Mouse (Mus musculus): ENCODE data around the gene Vac14. TPM values are rescaled to one million over a fixed set of nuclear protein-coding genes. Genes with fewer than 3 reads are reported as not detected.

Gene Vac14
- polyA plus RNA-seq, 1 experiment from 2014 or later = 28.1 TPM

- peak overlapping the region; percentile 88 for H3K27ac ChIP-seq (ENCODE audit: low read length)
- H3K9me3 ChIP-seq (ENCODE audit: control insufficient read depth, low read length) = no peaks in the 10 kb centered on the region
- peak overlapping the region; percentile 94 for H3K9ac ChIP-seq (replicated peaks; ENCODE audit: low read depth, low read length)
- H3K4me3 ChIP-seq (replicated peaks; ENCODE audit: low read length) = peak overlapping the region; percentile 82
- H3K4me1 ChIP-seq (replicated peaks; ENCODE audit: control insufficient read depth, insufficient read depth, low read length) = peaks cover 74% of the 10 kb centered on the region
- peak overlapping the region; percentile 89 for H3K4me2 ChIP-seq (ENCODE audit: low read length)
- peak; percentile 57 for ATAC-seq
- no peaks in the 10 kb centered on the region for H3K36me3 ChIP-seq (ENCODE audit: control insufficient read depth, insufficient read depth)
- under 1% methylated on average over 36 of the region's 59 CpGs for WGBS
- no peaks in the 10 kb centered on the region for H3K27me3 ChIP-seq (replicated peaks; ENCODE audit: control insufficient read depth, insufficient read depth, low read length)
Observed at GRCm38 (mm10) chr8:110721606-110722413, 103.4 kb downstream of the Vac14 start.

- 40% methylated on average over 11 of the region's 11 CpGs for WGBS
- H3K9me3 ChIP-seq (ENCODE audit: control insufficient read depth, low read length) = no peaks in the 10 kb centered on the region
- peak overlapping the region; percentile 82 for H3K4me3 ChIP-seq (replicated peaks; ENCODE audit: low read length)
- ATAC-seq = no peak; the same call in 1 of the 2 replicates
- no peaks in the 10 kb centered on the region for H3K27me3 ChIP-seq (replicated peaks; ENCODE audit: control insufficient read depth, insufficient read depth, low read length)
- H3K9ac ChIP-seq (replicated peaks; ENCODE audit: low read depth, low read length) = peak overlapping the region; percentile 94
- peak overlapping the region; percentile 66 for H3K27ac ChIP-seq (ENCODE audit: low read length)
- H3K36me3 ChIP-seq (ENCODE audit: control insufficient read depth, insufficient read depth) = peaks cover 4% of the 10 kb centered on the region; the same call in 1 of the 2 replicates
- H3K4me2 ChIP-seq (ENCODE audit: low read length) = peak overlapping the region; percentile 89
- peaks cover 74% of the 10 kb centered on the region for H3K4me1 ChIP-seq (replicated peaks; ENCODE audit: control insufficient read depth, insufficient read depth, low read length)
Observed at GRCm38 (mm10) chr8:110722414-110723011, 104.1 kb downstream of the Vac14 start.

- H3K27ac ChIP-seq (ENCODE audit: low read length) = no peak overlapping the region; the same call in 1 of the 2 replicates
- peak overlapping the region; percentile 89 for H3K4me2 ChIP-seq (ENCODE audit: low read length)
- H3K4me3 ChIP-seq (replicated peaks; ENCODE audit: low read length) = no peak overlapping the region
- 88% methylated on average over 3 of the region's 3 CpGs for WGBS
- H3K9me3 ChIP-seq (ENCODE audit: control insufficient read depth, low read length) = no peaks in the 10 kb centered on the region
- H3K9ac ChIP-seq (replicated peaks; ENCODE audit: low read depth, low read length) = no peak overlapping the region; the same call in 1 of the 2 replicates
- peaks cover 16% of the 10 kb centered on the region for H3K36me3 ChIP-seq (ENCODE audit: control insufficient read depth, insufficient read depth)
- no peaks in the 10 kb centered on the region for H3K27me3 ChIP-seq (replicated peaks; ENCODE audit: control insufficient read depth, insufficient read depth, low read length)
- H3K4me1 ChIP-seq (replicated peaks; ENCODE audit: control insufficient read depth, insufficient read depth, low read length) = peaks cover 61% of the 10 kb centered on the region
- no peak for ATAC-seq
Observed at GRCm38 (mm10) chr8:110724493-110724892, 106.1 kb downstream of the Vac14 start.

GRCm38 (mm10) chr8:110725084-110725838, 106.9 kb downstream of the Vac14 start:
- Histone ChIP-seq H3K4me3 (replicated peaks; ENCODE audit: low read length) (no peak overlapping the region), H3K4me2 (ENCODE audit: low read length) (peak overlapping the region; percentile 22; the same call in 1 of the 2 replicates), H3K27ac (ENCODE audit: low read length) (peak overlapping the region; percentile 60), H3K4me1 (replicated peaks; ENCODE audit: control insufficient read depth, insufficient read depth, low read length) (peaks cover 54% of the 10 kb centered on the region), H3K27me3 (replicated peaks; ENCODE audit: control insufficient read depth, insufficient read depth, low read length) (no peaks in the 10 kb centered on the region), H3K9ac (replicated peaks; ENCODE audit: low read depth, low read length) (peak overlapping the region; percentile 32), H3K36me3 (ENCODE audit: control insufficient read depth, insufficient read depth) (peaks cover 24% of the 10 kb centered on the region), H3K9me3 (ENCODE audit: control insufficient read depth, low read length) (no peaks in the 10 kb centered on the region)
- ATAC-seq = no peak
- WGBS = 32% methylated on average over 7 of the region's 7 CpGs

- 6% methylated on average over 18 of the region's 18 CpGs for WGBS
- Histone ChIP-seq H3K9me3 (ENCODE audit: control insufficient read depth, low read length) (no peaks in the 10 kb centered on the region), H3K4me2 (ENCODE audit: low read length) (no peak overlapping the region), H3K9ac (replicated peaks; ENCODE audit: low read depth, low read length) (no peak overlapping the region), H3K4me3 (replicated peaks; ENCODE audit: low read length) (no peak overlapping the region), H3K27me3 (replicated peaks; ENCODE audit: control insufficient read depth, insufficient read depth, low read length) (no peaks in the 10 kb centered on the region), H3K36me3 (ENCODE audit: control insufficient read depth, insufficient read depth) (peaks cover 31% of the 10 kb centered on the region), H3K27ac (ENCODE audit: low read length) (no peak overlapping the region), H3K4me1 (replicated peaks; ENCODE audit: control insufficient read depth, insufficient read depth, low read length) (peaks cover 48% of the 10 kb centered on the region)
- peak; percentile 13 for ATAC-seq
Observed at GRCm38 (mm10) chr8:110726893-110727292, 108.5 kb downstream of the Vac14 start.

- Histone ChIP-seq H3K9ac (replicated peaks; ENCODE audit: low read depth, low read length) (no peak overlapping the region), H3K27ac (ENCODE audit: low read length) (no peak overlapping the region), H3K4me2 (ENCODE audit: low read length) (no peak overlapping the region), H3K4me3 (replicated peaks; ENCODE audit: low read length) (no peak overlapping the region), H3K27me3 (replicated peaks; ENCODE audit: control insufficient read depth, insufficient read depth, low read length) (no peaks in the 10 kb centered on the region), H3K9me3 (ENCODE audit: control insufficient read depth, low read length) (no peaks in the 10 kb centered on the region), H3K4me1 (replicated peaks; ENCODE audit: control insufficient read depth, insufficient read depth, low read length) (peaks cover 6% of the 10 kb centered on the region), H3K36me3 (ENCODE audit: control insufficient read depth, insufficient read depth) (peaks cover 48% of the 10 kb centered on the region)
- 91% methylated on average over 8 of the region's 8 CpGs for WGBS
- no peak for ATAC-seq
Observed at GRCm38 (mm10) chr8:110731346-110731859, 113.0 kb downstream of the Vac14 start.

GRCm38 (mm10) chr8:110733036-110733435, 114.7 kb downstream of the Vac14 start:
- Histone ChIP-seq H3K27ac (ENCODE audit: low read length) (no peak overlapping the region), H3K36me3 (ENCODE audit: control insufficient read depth, insufficient read depth) (peaks cover 54% of the 10 kb centered on the region), H3K4me2 (ENCODE audit: low read length) (no peak overlapping the region), H3K4me3 (replicated peaks; ENCODE audit: low read length) (no peak overlapping the region), H3K9me3 (ENCODE audit: control insufficient read depth, low read length) (no peaks in the 10 kb centered on the region), H3K27me3 (replicated peaks; ENCODE audit: control insufficient read depth, insufficient read depth, low read length) (no peaks in the 10 kb centered on the region), H3K4me1 (replicated peaks; ENCODE audit: control insufficient read depth, insufficient read depth, low read length) (no peaks in the 10 kb centered on the region), H3K9ac (replicated peaks; ENCODE audit: low read depth, low read length) (no peak overlapping the region)
- 81% methylated on average over 8 of the region's 8 CpGs for WGBS
- no peak for ATAC-seq

- no peak overlapping the region for H3K27ac ChIP-seq (ENCODE audit: low read length)
- H3K4me2 ChIP-seq (ENCODE audit: low read length) = no peak overlapping the region
- no peak overlapping the region for H3K4me3 ChIP-seq (replicated peaks; ENCODE audit: low read length)
- no peak overlapping the region for H3K9ac ChIP-seq (replicated peaks; ENCODE audit: low read depth, low read length)
- H3K9me3 ChIP-seq (ENCODE audit: control insufficient read depth, low read length) = no peaks in the 10 kb centered on the region
- no peaks in the 10 kb centered on the region for H3K27me3 ChIP-seq (replicated peaks; ENCODE audit: control insufficient read depth, insufficient read depth, low read length)
- ATAC-seq = no peak
- H3K36me3 ChIP-seq (ENCODE audit: control insufficient read depth, insufficient read depth) = peaks cover 38% of the 10 kb centered on the region
- H3K4me1 ChIP-seq (replicated peaks; ENCODE audit: control insufficient read depth, insufficient read depth, low read length) = no peaks in the 10 kb centered on the region
- WGBS = 95% methylated on average over 35 of the region's 35 CpGs
Observed at GRCm38 (mm10) chr8:110738591-110739195, 120.3 kb downstream of the Vac14 start.
